Mouse (Mus musculus): Measurements from ENCODE around the gene Dcdc2a. TPM values are rescaled to one million over a fixed set of nuclear protein-coding genes. Genes with fewer than 3 reads are reported as not detected.

Dcdc2a gene
- total RNA-seq, 2 experiments from 2014 or later: 0.14 TPM; not detected in 1

DNA sequence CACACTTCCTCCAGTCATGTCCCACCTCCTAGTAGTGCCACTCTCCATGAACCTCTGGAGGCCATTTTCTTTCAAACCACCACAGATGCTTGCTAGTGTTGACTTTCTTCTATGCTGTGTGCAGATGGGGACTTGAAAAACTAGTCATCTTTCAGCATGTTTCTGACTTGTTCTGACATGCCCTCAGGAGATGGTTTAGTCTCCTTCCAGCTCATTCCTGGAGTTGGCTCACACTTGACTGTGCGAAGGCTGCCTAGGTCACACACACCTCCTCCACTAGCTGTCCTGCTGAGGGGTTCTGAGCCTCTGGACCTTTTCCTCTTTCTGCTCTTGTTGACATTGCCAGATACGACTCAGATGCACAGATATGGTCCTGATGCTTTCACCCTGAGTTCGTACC lies 106.8 kb downstream of the Dcdc2a start:
- intact Hi-C loops (cut with DNase I): no loop called here
- DNase-seq: no peak

DNA sequence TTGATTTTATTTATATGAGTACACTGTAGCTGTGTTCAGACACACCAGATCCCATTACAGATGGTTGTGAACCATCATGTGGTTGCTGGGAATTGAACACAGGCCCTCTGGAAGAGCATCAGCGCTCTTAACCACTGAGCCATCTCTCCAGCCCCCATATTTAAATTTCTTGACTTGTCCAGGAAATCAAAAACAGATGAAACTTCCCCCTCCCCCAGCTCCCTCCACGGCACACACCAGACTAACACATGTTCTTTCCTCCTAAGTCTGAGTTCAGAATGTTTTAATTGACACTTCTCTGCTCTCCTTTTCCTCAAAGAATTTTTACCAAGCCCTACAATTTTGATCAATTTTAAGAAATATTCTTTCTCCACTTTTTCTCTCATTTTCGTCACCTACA lies 113.1 kb downstream of the Dcdc2a start:
- intact Hi-C loops (cut with DNase I): no loop called here
- DNase-seq: no peak

DNA sequence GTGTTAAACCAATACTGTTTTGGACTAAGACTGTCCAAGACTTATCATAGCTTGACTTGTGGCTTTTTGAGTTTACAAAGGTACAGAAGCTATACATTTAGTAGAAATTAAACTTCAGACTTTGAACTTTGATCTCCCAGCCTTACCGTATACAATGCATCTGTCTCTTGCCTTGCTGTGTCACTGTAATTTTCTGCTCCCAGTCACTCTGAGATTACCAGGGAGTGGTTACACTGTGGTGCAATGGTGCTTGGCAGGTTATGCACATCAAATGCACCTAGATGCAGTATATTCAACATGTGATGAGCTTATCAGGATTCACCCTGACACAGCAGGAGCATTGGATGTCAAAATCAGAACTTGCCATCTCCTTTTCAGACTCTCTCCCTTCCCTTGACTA lies 122.0 kb downstream of the Dcdc2a start:
- no peak for DNase-seq

DNA sequence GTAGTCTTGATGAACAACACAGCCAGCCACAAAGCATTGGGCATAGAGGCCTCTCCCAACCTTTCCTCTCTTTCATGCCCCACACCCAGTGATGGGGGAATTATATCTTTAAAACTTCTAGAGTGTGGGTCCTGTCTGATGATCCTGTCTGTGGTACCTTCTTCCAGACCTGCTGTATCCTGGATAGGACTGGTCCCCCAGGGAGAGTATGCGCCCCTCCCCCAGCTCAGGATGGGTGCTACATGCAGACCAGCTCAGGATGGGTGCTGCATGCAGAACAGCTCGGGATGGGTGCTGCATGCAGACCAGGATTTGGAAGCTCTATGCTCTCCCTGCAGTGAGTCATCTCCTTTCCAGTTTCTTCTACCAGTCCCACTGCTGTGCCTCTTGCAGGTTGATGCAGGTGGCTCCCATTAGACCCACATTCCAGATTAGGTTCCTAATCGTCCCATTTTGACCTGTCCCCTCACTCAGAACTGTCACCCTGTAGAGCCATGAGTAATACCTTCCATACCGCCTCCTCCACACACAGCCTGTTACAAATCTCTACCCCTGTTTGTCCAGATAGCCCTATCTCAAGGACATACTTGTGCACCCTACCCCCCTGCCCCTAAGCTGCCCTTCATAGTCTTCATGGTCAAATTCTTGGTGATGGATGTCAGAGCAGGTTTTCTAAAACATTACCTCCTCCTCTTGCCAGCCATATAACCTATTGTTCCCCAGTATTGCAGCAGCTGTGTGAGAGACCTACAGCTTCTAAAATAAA lies 122.6 kb downstream of the Dcdc2a start:
- DNase-seq: no peak
- intact Hi-C loops (cut with DNase I): no loop called here

More for the DNA sequence above, 122.0 kb downstream of the Dcdc2a start:
- intact Hi-C loops (cut with DNase I): no loop called here

DNA sequence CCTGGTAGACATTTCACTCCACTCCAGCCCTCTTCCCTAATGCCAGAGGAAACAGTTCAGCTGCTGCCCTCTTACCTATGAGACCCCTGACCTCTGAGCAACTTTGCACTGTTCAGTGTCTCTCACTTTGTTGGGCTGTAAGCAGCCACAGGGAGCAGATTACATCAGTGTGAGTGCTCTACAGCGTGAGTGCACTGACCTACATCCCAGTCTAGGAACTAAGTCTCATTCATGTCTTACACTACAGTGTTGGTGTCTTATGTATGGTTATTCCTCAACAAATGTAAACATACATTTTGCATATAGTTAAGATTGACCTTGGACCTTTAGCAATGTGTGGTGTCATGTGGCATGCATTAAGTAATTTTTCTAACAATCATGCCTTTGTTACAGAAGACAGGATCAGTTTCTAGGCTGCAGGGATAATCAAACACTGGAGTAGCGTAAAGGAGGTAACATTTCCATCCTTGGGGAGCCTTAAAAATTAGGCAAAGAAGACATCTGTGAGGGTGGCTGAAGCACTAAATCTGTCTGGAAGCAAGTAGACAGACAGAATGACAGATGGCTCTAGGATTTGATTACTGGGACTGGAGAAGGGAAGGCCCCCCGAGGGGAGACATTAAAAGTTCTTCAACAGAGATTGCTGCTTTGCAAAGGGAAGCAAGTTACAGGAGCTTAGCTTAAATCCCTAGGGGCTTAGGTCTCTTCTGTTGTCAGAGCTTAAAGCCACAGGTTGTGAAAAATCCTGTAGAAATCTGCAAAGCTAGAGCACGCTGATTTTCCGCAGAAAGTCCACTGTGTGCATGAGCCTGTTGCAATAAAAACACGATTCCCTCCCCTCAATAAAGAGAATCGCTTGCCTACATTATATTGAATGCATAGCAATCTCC lies 130.9 kb downstream of the Dcdc2a start:
- intact Hi-C loops (cut with DNase I): loop anchor here (5.0 kb wide), 1 partner anchor 161 kb away; no protein-coding TSS in a partner anchor
- DNase-seq: no peak

DNA sequence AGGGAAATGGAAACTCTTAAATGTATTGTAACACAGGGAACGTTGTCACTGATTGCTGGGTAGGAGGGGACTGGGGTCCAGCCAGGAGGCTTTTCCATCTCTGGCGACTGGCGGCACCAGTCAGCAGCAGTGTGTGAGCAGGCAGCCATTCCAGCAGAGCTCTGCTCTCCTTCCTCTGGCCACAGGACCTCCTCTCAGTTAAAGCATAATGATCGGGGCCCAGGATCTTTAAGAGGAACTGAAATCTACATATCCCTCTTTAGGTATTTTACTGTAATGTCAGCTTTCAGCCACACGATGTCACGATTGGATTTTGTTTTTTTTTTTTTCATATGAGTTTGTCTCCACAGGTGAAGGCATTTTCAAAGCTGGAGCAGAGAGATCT lies 131.5 kb downstream of the Dcdc2a start:
- DNase-seq: no peak
- intact Hi-C loops (cut with DNase I): loop anchor here (5.0 kb wide), 1 partner anchor 160 kb away; no protein-coding TSS in a partner anchor

DNA sequence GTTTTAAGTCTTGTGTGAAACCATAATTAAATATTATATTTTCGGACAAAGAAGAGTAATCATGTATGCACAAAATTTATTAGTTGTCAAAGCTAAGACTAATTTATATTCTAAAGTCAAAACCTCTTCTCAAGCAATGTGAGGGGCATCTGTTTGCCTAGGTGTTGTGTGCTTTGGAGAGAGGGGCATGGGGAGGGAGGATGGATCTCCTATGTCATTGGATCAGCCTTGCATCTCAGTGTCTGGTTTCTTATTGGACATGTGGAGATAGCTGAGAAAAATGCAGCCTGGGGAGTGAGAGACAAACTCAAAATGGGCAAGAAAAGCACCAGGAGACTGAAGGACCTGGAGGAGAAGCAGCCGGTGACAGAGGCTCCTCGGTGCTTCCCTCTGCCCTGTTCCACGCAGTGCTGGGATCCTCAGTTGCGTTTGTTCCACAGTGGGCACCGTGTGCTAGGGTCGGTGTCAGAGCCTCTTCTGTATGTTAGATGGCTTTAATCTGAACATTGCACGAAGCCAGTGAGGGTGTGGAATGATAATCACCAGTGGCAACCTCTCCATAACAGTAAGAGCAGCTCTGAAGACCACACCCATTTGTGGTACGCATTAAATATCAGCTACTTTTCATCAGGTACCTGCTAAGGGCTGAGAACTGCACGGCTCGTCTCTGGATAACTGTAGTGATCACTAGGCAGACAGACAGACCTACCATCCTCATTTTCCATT lies 133.8 kb downstream of the Dcdc2a start:
- intact Hi-C loops (cut with DNase I): loop anchor here (5.0 kb wide), 1 partner anchor 158 kb away; no protein-coding TSS in a partner anchor
- no peak for DNase-seq

DNA sequence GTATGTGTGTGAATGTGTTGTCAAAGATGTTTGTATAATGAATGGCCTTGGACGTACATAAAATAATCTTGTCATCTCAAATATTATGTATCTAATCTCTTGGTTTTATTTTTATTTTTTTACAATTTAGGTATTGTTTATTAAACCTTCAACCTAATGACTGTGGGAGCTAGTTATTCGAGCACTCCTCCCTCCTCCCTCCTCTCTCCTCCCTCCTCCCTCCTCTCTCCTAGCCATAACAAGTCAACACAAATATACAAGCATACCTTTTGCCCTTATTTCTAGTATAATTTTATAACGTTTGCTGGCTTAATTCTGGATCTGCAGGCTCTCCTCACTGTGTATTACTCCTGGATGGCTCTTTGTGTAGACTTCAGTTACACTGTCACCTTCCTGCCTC lies 134.4 kb downstream of the Dcdc2a start:
- intact Hi-C loops (cut with DNase I): no loop called here
- no peak for DNase-seq

DNA sequence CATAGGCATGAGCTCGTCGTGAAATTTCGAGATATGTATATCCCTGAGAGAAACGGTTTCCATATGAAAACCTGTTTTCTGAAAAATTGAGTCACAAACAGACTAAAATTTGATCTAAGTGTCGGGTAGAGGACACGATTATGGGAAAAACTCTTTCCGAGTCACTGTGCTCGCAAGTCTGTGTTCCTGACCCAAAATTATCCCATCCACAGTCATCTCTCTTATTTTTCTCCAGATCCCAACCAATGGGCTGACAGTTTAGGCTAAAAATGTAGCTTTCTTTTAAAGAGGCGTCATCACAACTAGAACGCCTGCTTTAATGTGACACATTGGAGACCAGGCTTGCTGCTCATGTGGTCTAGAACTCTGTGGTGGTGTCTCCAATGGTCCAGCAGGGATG lies 139.9 kb downstream of the Dcdc2a start:
- no peak for DNase-seq
- intact Hi-C loops (cut with DNase I): no loop called here

DNA sequence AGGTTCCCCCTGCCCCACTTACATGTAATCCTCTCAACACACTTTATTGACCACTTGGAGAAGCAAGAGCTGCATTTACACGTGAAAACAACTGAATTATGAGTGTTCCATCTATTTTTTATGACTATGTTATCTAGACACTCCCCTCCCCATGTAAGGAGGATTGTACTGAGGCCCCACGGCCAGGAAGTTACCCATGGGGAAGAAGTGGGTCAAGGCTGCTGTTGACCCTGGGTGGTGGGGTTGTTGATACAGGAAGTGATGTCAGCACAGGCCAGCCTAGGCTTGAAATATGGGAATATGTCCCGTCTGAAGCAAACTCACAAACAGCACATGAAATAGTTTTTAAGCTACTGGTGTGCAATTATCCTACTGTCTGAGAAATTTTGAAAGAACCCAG lies 144.1 kb downstream of the Dcdc2a start:
- intact Hi-C loops (cut with DNase I): no loop called here
- DNase-seq: no peak

DNA sequence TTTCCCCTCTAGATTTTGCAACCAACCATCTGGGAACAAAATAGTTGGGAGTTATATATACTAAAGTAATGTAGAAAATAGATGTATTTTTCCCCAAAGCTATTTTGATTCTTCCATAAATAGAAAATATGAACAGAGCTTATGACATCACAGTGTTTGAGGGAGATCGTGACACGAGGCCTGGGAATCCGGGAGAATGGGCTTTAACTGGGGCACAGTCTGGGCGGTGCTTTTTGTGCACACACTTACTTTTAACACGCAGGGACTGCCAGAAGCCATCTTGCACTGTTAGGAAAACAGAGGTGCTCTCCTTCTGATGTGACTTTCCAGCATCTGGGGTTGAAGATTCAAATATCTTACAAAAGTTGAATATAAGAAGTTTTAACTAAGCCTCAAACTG lies 151.1 kb downstream of the Dcdc2a start:
- DNase-seq: no peak

DNA sequence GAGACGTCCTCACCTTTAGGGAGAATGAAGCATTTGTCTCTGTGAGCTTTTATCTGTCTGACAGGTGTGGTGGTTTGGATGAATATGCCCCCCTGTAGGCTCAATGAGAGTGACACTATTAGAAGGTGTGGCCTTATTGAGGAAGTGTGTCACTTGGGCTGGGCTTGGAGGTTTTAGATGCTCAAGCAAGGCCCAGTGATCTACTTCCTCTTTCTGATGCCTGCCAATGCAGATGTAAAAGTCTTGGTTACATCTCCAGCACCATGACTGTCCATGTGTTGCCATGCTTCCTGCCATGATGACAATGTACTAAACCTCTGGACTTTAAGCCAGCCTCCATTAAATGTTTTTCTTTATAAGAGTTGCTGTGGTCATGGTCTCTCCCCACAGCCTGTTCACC lies 162.6 kb downstream of the Dcdc2a start:
- no peak for DNase-seq
- intact Hi-C loops (cut with DNase I): no loop called here

More for the DNA sequence above, 151.1 kb downstream of the Dcdc2a start:
- intact Hi-C loops (cut with DNase I): no loop called here

DNA sequence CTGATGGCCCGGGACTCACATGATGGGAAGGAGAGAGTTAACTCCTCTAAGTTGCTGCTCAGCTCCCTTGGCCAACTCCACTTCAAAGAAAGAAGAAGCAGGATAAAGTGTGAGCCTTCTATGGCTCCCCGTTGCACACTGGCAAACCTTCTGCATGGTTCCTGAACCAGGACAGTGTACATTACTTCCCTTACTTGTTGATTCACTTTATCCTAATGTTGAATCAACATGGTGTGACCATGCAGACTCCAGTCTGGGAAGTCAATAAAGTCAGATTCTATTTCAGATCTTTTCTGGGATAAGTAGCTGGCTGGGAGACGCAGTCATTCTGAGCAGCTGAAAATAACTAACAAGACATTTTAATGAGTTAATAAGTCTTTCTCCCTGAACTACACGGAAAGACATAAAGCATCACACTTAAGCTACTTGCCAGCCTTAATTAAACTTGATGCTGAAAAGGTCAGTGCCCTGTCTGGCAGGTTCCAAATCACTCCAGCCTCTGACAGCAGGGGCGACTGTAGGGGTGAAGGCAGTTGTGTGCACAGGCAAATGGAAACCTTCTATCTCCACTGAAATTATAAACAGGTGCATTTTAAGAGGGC lies 164.5 kb downstream of the Dcdc2a start:
- intact Hi-C loops (cut with DNase I): no loop called here
- no peak for DNase-seq

DNA sequence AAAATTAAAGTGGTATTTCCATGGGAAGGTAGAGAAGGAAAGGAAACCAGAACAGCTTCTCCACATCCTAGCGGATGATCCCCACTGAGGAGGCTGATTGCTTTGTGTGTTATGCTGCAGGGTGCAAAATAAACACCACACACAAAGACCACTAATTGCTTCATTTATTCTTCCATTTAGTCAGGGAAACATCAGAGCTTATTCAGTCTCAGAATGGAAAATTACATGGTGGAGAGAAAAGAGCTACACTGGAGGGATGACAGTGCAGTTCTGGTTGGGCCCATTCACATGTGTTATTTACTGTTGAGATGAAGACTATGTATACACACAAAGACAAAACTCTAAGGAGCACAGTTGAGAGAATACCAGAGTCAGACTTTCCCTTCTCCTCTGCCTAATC lies 196.1 kb downstream of the Dcdc2a start:
- no peak for DNase-seq
- intact Hi-C loops (cut with DNase I): no loop called here

DNA sequence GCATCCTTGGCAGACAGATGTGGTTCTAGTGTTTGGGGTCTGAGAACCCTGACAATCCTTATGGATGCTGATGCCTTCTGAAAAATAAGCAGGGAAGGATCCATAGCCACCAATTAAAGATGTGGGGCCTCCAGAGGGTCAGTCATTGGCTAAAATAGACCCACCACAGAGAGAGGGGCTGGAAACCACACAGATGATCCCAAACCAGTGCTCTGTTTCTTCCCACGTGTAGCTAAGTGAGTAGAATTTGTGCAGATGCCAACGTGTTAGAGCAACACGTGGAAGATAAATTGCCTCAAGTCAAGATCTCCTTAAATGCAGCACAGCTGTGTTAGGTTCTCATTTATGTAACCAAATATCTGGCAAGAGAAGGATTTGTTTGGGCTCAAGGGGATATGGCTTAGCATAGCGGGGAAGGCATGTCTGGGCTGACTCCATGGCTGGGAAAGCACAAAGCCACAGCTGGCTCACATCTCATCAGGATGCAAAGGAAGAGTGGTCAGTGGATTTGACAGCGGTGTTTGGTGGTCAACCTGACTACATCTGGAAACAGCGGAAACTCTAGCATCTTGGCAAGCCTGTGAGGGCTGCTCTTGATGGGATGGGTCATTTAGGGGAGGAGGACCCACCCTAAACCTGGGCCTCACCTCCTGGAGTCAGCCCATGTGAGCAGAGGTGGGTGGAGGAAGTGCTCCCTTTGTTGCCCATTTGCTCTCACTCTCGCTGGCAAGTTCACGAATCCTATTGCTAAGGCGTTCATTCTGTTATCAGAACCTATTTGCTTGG lies 198.9 kb downstream of the Dcdc2a start:
- DNase-seq: peak; percentile 29 to 31
- intact Hi-C loops (cut with DNase I): no loop called here

DNA sequence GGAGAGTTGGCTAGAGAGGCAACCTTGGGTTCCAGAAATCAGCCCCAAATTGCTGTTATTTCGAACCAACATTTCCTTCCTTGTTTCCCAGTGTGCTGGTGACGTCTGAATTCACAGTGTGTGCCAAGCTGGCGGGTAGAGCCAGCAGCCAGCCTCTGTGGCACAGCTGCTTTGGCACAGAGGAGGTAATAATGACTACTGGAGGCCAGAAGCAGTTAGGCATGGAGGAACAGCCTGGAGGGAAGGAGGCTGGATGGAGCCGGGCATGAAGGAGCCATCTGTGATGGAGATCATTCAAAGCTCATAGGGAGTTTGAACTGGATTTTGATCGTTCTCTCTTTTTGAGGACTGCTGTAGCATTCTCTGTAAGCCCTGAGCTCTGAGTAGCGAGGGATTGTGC lies 201.8 kb downstream of the Dcdc2a start:
- intact Hi-C loops (cut with DNase I): no loop called here
- DNase-seq: no peak
